Mouse (Mus musculus): ENCODE measurements around the gene Tnfrsf25.

- TF ChIP-seq CTCF (IDR thresholded peaks at IDR 0.05; ENCODE audit: borderline replicate concordance, insufficient read depth, low read length) = no peak
- TF ChIP-seq POLR2A (IDR thresholded peaks at IDR 0.05; ENCODE audit: low read depth, low read length) = no peak
These were observed 30.5 kb downstream of the Tnfrsf25 start for GRCm38 (mm10) chr4:152146033-152146827.
